Mouse (Mus musculus) small intestine, adult 2 months (tissue): ENCODE results near the gene Rxfp1. TPM values are rescaled to one million over a fixed set of nuclear protein-coding genes. Genes with fewer than 3 reads are reported as not detected.

Source experiments
- H3K27ac ChIP-seq: fragments of 200-500 bp; 2 replicates; pipeline ENCODE4 v1.5.1; 2012; ENCODE audit warnings: low read depth, low read length, control low read depth, inconsistent platforms; ENCODE audit not compliant: insufficient read depth
- H3K27me3 ChIP-seq: fragments of 200-500 bp; 2 replicates; pipeline ENCODE4 v1.6.1; 2012; ENCODE audit warnings: mild to moderate bottlenecking, moderate library complexity, low read length, inconsistent platforms; ENCODE audit not compliant: control insufficient read depth, insufficient read depth
- H3K36me3 ChIP-seq: fragments of 200-500 bp; 2 replicates; pipeline ENCODE4 v1.6.1; 2012; ENCODE audit warnings: mild to moderate bottlenecking, low read length, control low read depth, inconsistent platforms; ENCODE audit not compliant: control insufficient read depth, insufficient read depth
- H3K4me1 ChIP-seq: fragments of 200-500 bp; 2 replicates; pipeline ENCODE4 v1.6.1; 2012; ENCODE audit warnings: low read length, inconsistent platforms, mixed read lengths; ENCODE audit not compliant: control insufficient read depth, insufficient read depth, insufficient read length
- H3K4me3 ChIP-seq: fragments of 200-500 bp; 2 replicates; pipeline ENCODE4 v1.5.1; 2012; ENCODE audit warnings: low read depth, mild to moderate bottlenecking, control low read depth, inconsistent platforms, low read length, moderate library complexity
- CTCF ChIP-seq: fragments of 200-500 bp; IDR thresholded peaks from 2 replicates; pipeline ENCODE4 v1.5.1; 2012; ENCODE audit warnings: low read depth, mild to moderate bottlenecking, control low read depth, inconsistent platforms, low read length, moderate library complexity, mixed read lengths; ENCODE audit not compliant: insufficient replicate concordance, insufficient read length; ENCODE audit errors: extremely low read depth
- POLR2A ChIP-seq: fragments of 200-500 bp; IDR thresholded peaks from 2 replicates; pipeline ENCODE4 v1.6.1; 2012; ENCODE audit warnings: low read depth, mild to moderate bottlenecking, control low read depth, inconsistent platforms, low read length, moderate library complexity
- WGBS: fragments of 180-500 bp; shearing (Covaris S2); methylation state at CpG from one replicate; pipeline ENCODE4 v1.1.7; 2018; 5-methylcytosine and 5-hydroxymethylcytosine counted together
- polyA plus RNA-seq: library from polyadenylated mRNA; depleted of rRNA; stranded (reverse); fragments of >200 nt; gene quantifications from 2 replicates; pipeline ENCODE4 v1.2.3, GENCODE M21; 2012; rRNA removed

Rxfp1 gene
- not detected in 2 replicates for polyA plus RNA-seq

- Histone ChIP-seq H3K4me3 (no peak within 1 kb of the TSS), H3K27me3 (no peaks in the 10 kb centered on the region), H3K36me3 (no peaks in the 10 kb centered on the region), H3K27ac (no peak within 1 kb of the TSS), H3K4me1 (no peaks in the 10 kb centered on the region)
- 63% methylated on average over 4 of the region's 4 CpGs for WGBS
- TF ChIP-seq CTCF (no peak), POLR2A (no peak)
Measured at GRCm38 (mm10) chr3:79737780-79738179, at the start of gene Rxfp1. Rxfp1 (minus strand) TSS chr3:79737880.

- H3K27me3 ChIP-seq, result peaks cover 7% of the 10 kb centered on the region
- H3K4me1 ChIP-seq, result no peaks in the 10 kb centered on the region
- no peak overlapping the region for H3K4me3 ChIP-seq
- no peaks in the 10 kb centered on the region for H3K36me3 ChIP-seq
- H3K27ac ChIP-seq, result no peak overlapping the region
- 17% methylated on average over 11 of the region's 11 CpGs for WGBS
- TF ChIP-seq POLR2A (no peak), CTCF (no peak)
Measured at GRCm38 (mm10) chr3:79784362-79784736, 46.7 kb upstream of the Rxfp1 start.

DNA sequence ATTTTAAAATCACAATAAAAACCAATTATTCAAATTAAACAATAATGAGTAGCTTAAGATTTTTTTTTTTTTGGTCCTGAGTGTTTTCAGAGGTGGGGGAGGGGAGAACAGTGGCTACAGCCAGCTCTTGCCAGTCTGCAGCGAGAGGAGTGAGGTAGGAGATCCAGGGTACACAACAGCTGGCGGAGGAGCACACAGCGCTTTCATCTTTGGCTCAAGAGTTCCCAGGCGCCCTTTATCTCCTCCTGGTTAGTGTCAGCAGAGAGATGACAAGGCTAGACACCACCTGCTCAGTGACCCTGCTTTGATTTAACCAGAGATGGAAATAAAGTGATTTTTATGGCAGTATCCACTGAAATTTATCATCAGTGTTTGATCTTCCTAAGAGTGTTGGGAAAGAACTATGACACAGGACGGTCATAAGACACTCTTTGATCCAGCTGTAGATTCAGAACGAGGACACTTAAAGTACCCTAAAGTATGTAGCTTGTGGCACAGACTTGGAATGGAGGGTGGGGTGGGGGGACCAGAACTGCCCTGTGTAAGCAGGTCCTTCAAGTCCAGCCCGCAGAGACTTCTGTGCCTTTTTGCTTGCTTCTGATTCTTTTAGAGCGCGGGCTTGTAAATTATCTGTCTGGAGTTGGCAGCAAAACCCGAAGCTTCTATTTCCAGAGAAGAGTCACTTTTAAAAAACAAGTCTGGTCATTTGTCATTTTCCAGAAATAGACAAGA is 46.1 kb upstream of the Rxfp1 start:
- WGBS, result 21% methylated on average over 10 of the region's 10 CpGs
- Histone ChIP-seq H3K27me3 (peaks cover 7% of the 10 kb centered on the region), H3K27ac (no peak overlapping the region), H3K36me3 (no peaks in the 10 kb centered on the region), H3K4me3 (no peak overlapping the region), H3K4me1 (no peaks in the 10 kb centered on the region)
- no peak for TF ChIP-seq POLR2A
- no peak for TF ChIP-seq CTCF

DNA sequence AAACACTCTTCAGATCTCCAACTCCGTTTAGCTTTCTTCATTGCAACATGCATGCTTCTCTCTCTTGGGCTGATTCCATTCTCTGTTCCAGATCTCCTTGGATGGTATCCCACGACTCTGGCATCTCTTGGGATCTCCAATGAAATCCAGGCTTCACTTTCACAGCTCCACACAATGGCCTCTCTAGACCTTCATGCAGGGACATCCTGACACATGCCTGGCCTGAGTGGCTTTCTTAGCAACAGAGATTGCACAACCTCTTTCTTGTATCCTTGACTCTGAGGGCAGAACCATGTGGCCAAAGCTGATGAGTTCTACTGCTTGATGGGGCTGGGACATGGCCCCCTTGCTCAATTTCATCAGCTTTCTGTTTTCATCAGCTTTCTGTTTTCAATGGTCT is 35.0 kb upstream of the Rxfp1 start:
- TF ChIP-seq POLR2A (no peak), CTCF (no peak)
- no peaks in the 10 kb centered on the region for H3K4me1 ChIP-seq
- H3K4me3 ChIP-seq, result no peak overlapping the region
- H3K36me3 ChIP-seq, result no peaks in the 10 kb centered on the region
- 82% methylated on average over 2 of the region's 2 CpGs for WGBS
- no peaks in the 10 kb centered on the region for H3K27me3 ChIP-seq
- no peak overlapping the region for H3K27ac ChIP-seq

DNA sequence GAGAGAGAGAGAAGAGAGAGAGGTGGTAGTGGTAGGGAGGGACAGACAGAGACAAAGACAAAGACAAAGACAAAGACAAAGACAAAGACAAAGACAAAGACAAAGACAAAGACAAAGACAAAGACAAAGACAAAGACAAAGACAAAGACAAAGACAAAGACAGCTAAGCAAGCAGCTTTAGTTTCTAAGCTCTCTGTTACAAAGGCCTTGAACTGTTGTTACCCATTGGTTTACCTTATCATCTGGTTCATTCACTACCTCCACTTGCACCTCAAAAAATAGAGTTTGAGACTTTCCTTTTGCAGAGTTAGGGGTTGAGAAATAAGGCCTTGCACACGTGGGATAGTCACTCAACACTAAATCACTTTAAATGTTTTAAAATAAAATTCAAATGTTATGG is 16.1 kb upstream of the Rxfp1 start:
- Histone ChIP-seq H3K27me3 (no peaks in the 10 kb centered on the region), H3K27ac (no peak overlapping the region), H3K4me3 (no peak overlapping the region), H3K4me1 (no peaks in the 10 kb centered on the region), H3K36me3 (no peaks in the 10 kb centered on the region)
- 57% methylated on average over 1 of the region's 1 CpGs for WGBS
- TF ChIP-seq CTCF, result no peak
- no peak for TF ChIP-seq POLR2A

DNA sequence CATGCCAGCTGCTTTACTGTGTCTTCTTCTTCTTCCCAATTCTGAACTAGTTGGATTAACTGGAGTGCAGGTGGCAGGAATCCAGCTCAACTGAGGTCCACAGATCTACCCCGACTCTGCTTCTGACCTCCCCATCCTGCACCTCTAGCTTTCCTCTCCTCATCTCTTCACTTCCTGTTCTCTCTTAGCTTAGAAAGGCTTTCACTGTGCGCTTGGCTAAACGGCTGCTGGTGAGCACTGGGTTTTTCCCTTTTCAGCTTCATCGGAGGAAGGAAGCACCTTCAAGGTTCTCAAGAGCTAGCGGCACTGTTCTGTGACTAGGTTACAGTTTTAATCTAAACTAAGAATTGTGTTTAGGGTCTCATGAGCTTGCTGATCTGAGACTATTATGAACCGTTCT is 8.9 kb upstream of the Rxfp1 start:
- 83% methylated on average over 6 of the region's 6 CpGs for WGBS
- H3K27ac ChIP-seq, result no peak overlapping the region
- no peak overlapping the region for H3K4me3 ChIP-seq
- no peaks in the 10 kb centered on the region for H3K27me3 ChIP-seq
- no peaks in the 10 kb centered on the region for H3K36me3 ChIP-seq
- H3K4me1 ChIP-seq, result no peaks in the 10 kb centered on the region
- TF ChIP-seq CTCF (no peak), POLR2A (no peak)

DNA sequence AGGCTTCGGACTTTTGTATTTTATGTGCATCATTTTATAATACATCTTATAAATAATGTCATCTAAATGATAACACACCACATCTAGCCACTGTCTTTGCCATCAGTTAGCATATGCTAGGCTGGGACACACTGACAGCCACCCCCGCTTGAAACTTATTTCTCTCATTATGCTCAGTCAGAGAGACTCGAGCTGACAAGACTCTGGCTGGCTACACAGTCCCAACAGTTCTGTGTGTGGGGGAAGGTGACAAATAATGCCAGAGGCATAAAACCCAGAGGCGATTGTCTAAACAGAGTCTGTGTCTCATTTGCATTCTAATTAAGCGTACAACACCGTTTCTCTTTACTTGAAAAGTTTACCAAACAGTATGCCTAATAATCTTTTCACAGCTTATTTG is 7.4 kb upstream of the Rxfp1 start:
- Histone ChIP-seq H3K36me3 (no peaks in the 10 kb centered on the region), H3K27me3 (no peaks in the 10 kb centered on the region), H3K4me3 (no peak overlapping the region), H3K4me1 (no peaks in the 10 kb centered on the region), H3K27ac (no peak overlapping the region)
- 70% methylated on average over 6 of the region's 6 CpGs for WGBS
- TF ChIP-seq CTCF (no peak), POLR2A (no peak)
